Mouse (Mus musculus): Measurements from ENCODE around the gene Ccsap. TPM values are rescaled to one million over a fixed set of nuclear protein-coding genes. Genes with fewer than 3 reads are reported as not detected.

Gene Ccsap
- polyA plus RNA-seq, 2 experiments: 2.4 to 3.5 TPM

DNA sequence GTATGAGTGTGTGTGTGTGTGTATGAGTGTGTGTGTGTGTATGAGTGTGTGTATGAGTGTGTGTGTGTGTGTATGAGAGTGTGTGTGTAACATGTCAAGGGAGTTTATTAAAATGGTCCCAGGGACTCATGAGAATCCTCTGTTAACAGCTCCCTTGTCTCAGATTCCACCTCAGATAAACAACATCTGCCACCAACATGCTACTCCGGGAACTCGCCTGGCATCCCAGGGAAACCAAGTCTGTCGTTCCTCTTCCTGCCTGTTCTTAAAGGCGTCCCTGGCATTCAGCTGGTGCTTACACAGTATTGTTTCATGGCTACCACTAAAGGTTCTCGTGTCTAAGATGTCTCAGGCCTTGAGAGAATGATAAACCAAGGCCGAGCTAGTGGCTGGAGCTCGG, 15.7 kb downstream of the Ccsap start:
- Histone ChIP-seq H3K4me1 (replicated peaks; ENCODE audit: control insufficient read depth in 2 of 2, insufficient read depth in 2 of 2, low read length in 1 of 2) (no peaks in the 10 kb centered on the region; a peak in 1 of 4 replicates), H3K27me3 (ENCODE audit: control insufficient read depth, insufficient read depth, low read length) (no peaks in the 10 kb centered on the region), H3K27ac (no peak overlapping the region), H3K9ac (replicated peaks) (no peak overlapping the region), H3K4me2 (ENCODE audit: low read depth) (no peak overlapping the region), H3K9me3 (ENCODE audit: control insufficient read depth, low read length) (no peaks in the 10 kb centered on the region), H3K36me3 (replicated peaks; ENCODE audit: control insufficient read depth, insufficient read depth, low read depth) (peaks cover 4% of the 10 kb centered on the region), H3K4me3 (ENCODE audit: insufficient read depth in 1 of 2, low read depth in 2 of 2, low read length in 2 of 2) (no peak overlapping the region)
- WGBS (ENCODE audit: insufficient replicate concordance): 62% methylated on average over 7 of the region's 7 CpGs
- DNase-seq (ENCODE audit: low read depth in 3 of 3, low spot score in 3 of 3) (no peak), ATAC-seq (ENCODE audit: insufficient read depth) (no peak)
- TF ChIP-seq CTCF (IDR thresholded peaks at IDR 0.05; ENCODE audit: low read depth): no peak

DNA sequence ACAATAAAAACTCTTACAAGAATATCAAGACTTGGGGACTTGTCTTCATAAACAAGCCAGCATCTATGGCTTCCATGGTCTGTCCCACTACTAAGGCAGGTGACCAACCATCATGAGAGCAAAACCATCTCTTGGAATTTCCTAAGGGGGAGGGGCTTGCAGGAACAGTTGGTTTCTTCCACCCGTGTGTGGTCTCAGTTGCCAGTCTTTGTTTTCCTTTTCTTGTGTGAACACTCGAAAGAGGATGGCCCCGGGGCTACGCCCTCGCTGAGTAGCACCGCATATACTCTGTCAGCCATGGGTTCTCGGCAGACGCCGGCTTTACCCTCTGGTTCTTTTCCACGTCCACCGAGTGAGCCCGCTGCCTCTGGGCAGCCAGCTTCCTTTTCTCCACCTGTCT, 17.9 kb downstream of the Ccsap start:
- H3K9me3 ChIP-seq (ENCODE audit: control insufficient read depth, low read length): no peaks in the 10 kb centered on the region
- no peaks in the 10 kb centered on the region; a peak in 1 of 4 replicates for H3K4me1 ChIP-seq (replicated peaks; ENCODE audit: control insufficient read depth in 2 of 2, insufficient read depth in 2 of 2, low read length in 1 of 2)
- ATAC-seq (ENCODE audit: insufficient read depth): no peak
- WGBS (ENCODE audit: insufficient replicate concordance): 86% methylated on average over 12 of the region's 12 CpGs
- H3K9ac ChIP-seq (replicated peaks): no peak overlapping the region
- H3K4me3 ChIP-seq (ENCODE audit: insufficient read depth in 1 of 2, low read depth in 2 of 2, low read length in 2 of 2): no peak overlapping the region
- H3K27me3 ChIP-seq (ENCODE audit: control insufficient read depth, insufficient read depth, low read length): no peaks in the 10 kb centered on the region
- no peak for TF ChIP-seq CTCF (IDR thresholded peaks at IDR 0.05; ENCODE audit: low read depth)
- no peak for TF ChIP-seq EP300 (IDR thresholded peaks at IDR 0.05; ENCODE audit: low read depth)
- DNase-seq (ENCODE audit: low read depth in 3 of 3, low spot score in 3 of 3): no peak
- H3K27ac ChIP-seq: no peak overlapping the region
- no peak overlapping the region for H3K4me2 ChIP-seq (ENCODE audit: low read depth)
- H3K36me3 ChIP-seq (replicated peaks; ENCODE audit: control insufficient read depth, insufficient read depth, low read depth): peaks cover 4% of the 10 kb centered on the region

DNA sequence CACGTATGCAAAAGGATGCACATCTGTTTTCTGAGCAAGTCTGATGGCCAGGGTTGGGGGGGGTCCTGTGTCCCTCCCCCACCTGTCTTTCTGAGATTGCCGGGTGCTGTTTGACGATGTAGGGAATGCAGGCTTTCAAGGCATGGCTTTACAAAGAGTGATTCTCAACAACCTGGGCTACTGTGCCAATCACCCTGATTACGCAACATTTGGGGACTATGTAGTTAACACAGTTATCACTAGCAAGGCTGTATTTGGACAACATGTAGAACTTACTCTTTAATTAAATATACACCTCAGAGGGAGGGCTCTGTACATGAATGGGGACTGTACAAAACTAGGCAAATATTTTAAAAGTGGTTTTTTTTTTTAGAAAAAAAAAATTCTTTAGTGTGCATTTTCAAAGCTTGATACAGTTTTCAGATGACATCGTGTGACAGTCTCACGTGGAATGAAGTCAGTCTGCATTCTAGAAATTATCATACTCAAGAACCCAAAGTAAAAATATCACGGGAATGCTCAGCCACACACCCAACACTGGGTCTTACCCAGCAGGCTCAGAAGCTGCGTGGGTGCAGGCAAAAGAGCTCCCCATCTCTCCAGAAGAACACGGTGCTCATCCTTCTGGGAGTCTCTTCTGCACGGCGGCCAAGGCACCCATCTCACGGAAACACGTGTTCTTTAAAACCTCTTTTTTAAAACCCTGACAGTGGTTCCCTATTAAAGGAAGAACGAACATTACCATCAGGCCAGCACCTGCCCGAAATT, 19.2 kb downstream of the Ccsap start:
- 84% methylated on average over 15 of the region's 15 CpGs for WGBS (ENCODE audit: insufficient replicate concordance)
- Histone ChIP-seq H3K9ac (replicated peaks) (no peak overlapping the region), H3K4me3 (ENCODE audit: insufficient read depth in 1 of 2, low read depth in 2 of 2, low read length in 2 of 2) (no peak overlapping the region), H3K27me3 (ENCODE audit: control insufficient read depth, insufficient read depth, low read length) (no peaks in the 10 kb centered on the region), H3K4me2 (ENCODE audit: low read depth) (no peak overlapping the region), H3K4me1 (replicated peaks; ENCODE audit: control insufficient read depth in 2 of 2, insufficient read depth in 2 of 2, low read length in 1 of 2) (no peaks in the 10 kb centered on the region; a peak in 1 of 4 replicates), H3K36me3 (replicated peaks; ENCODE audit: control insufficient read depth, insufficient read depth, low read depth) (peaks cover 4% of the 10 kb centered on the region), H3K9me3 (ENCODE audit: control insufficient read depth, low read length) (no peaks in the 10 kb centered on the region), H3K27ac (no peak overlapping the region)
- DNase-seq (ENCODE audit: low read depth in 3 of 3, low spot score in 3 of 3) (no peak), ATAC-seq (ENCODE audit: insufficient read depth) (no peak)
- TF ChIP-seq EP300 (IDR thresholded peaks at IDR 0.05; ENCODE audit: low read depth) (no peak), CTCF (IDR thresholded peaks at IDR 0.05; ENCODE audit: low read depth) (no peak)

DNA sequence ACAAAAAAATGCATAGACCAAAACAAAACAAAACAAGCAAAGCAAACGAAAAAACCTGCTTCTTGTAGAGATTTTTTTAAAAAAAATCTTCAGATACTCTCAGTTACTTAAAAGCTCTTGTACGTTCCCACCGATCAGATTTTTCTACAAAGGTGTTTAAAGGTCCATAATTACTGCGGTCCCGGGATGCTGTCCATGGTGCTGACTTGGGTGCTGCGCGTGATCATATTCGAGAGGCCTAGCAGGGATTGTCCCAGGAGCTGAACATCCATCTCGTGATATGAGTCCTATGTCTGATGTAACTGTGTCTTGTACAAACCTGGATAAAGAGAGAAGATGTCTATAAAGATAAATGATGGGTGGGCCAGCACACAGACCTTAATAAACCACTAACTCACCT, 21.5 kb downstream of the Ccsap start:
- peaks cover 10% of the 10 kb centered on the region for H3K36me3 ChIP-seq (replicated peaks; ENCODE audit: control insufficient read depth, insufficient read depth, low read depth)
- H3K4me3 ChIP-seq (ENCODE audit: insufficient read depth in 1 of 2, low read depth in 2 of 2, low read length in 2 of 2): no peak overlapping the region
- no peak overlapping the region for H3K4me2 ChIP-seq (ENCODE audit: low read depth)
- H3K9ac ChIP-seq (replicated peaks): no peak overlapping the region
- H3K4me1 ChIP-seq (replicated peaks; ENCODE audit: control insufficient read depth in 2 of 2, insufficient read depth in 2 of 2, low read length in 1 of 2): no peaks in the 10 kb centered on the region
- H3K27me3 ChIP-seq (ENCODE audit: control insufficient read depth, insufficient read depth, low read length): no peaks in the 10 kb centered on the region
- ATAC-seq (ENCODE audit: insufficient read depth) (no peak), DNase-seq (ENCODE audit: low read depth in 3 of 3, low spot score in 3 of 3) (no peak)
- H3K9me3 ChIP-seq (ENCODE audit: control insufficient read depth, low read length): no peaks in the 10 kb centered on the region
- TF ChIP-seq CTCF (IDR thresholded peaks at IDR 0.05; ENCODE audit: low read depth) (no peak), EP300 (IDR thresholded peaks at IDR 0.05; ENCODE audit: low read depth) (no peak)
- 72% methylated on average over 9 of the region's 9 CpGs for WGBS (ENCODE audit: insufficient replicate concordance)
- H3K27ac ChIP-seq: no peak overlapping the region

DNA sequence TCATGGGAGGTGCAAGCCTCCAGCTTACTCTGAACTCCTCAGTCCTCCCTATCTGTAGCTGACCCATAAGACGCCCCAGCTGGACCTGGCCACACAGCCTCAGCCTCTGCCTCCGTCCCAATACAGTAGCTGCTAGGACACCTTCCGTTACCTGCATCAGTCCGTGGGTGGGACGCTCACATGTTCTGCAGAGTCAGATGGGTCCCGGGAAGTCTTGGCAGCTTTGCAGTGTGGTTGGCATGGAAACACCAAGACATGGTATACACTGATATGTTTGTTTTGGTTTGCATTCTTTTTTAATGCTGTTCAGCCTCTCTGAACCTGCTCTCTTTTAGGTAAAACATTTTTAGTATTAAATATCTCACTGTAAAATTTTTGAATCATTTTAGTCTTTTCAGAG, 23.7 kb downstream of the Ccsap start:
- Histone ChIP-seq H3K4me1 (replicated peaks; ENCODE audit: control insufficient read depth in 2 of 2, insufficient read depth in 2 of 2, low read length in 1 of 2) (no peaks in the 10 kb centered on the region), H3K4me3 (ENCODE audit: insufficient read depth in 1 of 2, low read depth in 2 of 2, low read length in 2 of 2) (no peak overlapping the region), H3K27ac (no peak overlapping the region), H3K36me3 (replicated peaks; ENCODE audit: control insufficient read depth, insufficient read depth, low read depth) (peaks cover 15% of the 10 kb centered on the region), H3K9ac (replicated peaks) (no peak overlapping the region), H3K4me2 (ENCODE audit: low read depth) (no peak overlapping the region), H3K27me3 (ENCODE audit: control insufficient read depth, insufficient read depth, low read length) (no peaks in the 10 kb centered on the region), H3K9me3 (ENCODE audit: control insufficient read depth, low read length) (no peaks in the 10 kb centered on the region)
- 85% methylated on average over 6 of the region's 6 CpGs for WGBS (ENCODE audit: insufficient replicate concordance)
- TF ChIP-seq EP300 (IDR thresholded peaks at IDR 0.05; ENCODE audit: low read depth) (no peak), CTCF (IDR thresholded peaks at IDR 0.05; ENCODE audit: low read depth) (no peak)
- ATAC-seq (ENCODE audit: insufficient read depth): no peak
- DNase-seq (ENCODE audit: low read depth in 3 of 3, low spot score in 3 of 3): no peak
